Mouse (Mus musculus): Measurements from ENCODE around the gene Tril.

DNA sequence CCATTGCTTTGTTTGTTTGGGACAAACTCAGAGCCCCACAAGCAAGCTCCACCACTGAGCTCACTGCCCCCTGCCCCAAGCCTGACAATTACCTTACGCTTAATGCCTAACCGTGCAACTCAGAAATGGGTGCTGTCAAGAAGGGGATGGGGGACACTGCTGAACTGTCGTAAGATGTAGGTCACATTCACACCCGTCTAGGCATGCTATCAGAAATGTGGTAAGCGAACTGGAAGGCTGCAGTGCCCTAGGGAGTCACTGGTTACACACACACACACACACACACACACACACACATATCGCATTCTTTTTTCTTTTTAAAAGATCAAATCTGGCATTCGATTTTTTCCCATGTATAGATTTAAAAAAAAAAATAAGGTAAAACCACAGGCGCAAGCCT is 4.0 kb downstream of the Tril start:
- TF ChIP-seq RAD21 (IDR thresholded peaks at IDR 0.05; ENCODE audit: low read depth, low read length) (no peak), NRF1 (IDR thresholded peaks at IDR 0.05; ENCODE audit: low read depth, low read length) (no peak), USF1 (IDR thresholded peaks at IDR 0.05; ENCODE audit: low read depth, low read length) (no peak), EP300 (IDR thresholded peaks at IDR 0.05; ENCODE audit: low read length) (no peak), POLR2A (IDR thresholded peaks at IDR 0.05; ENCODE audit: low read depth, low read length) (no peak), ZC3H11A (IDR thresholded peaks at IDR 0.05; ENCODE audit: low read depth, low read length) (no peak), MAZ (IDR thresholded peaks at IDR 0.05; ENCODE audit: low read depth, low read length) (no peak)
